Mouse (Mus musculus): ENCODE results near the gene Raver2.

GRCm38 (mm10) chr4:101086040-101086439 is 17.3 kb downstream of the Raver2 start:
- TF ChIP-seq CTCF (IDR thresholded peaks at IDR 0.05; ENCODE audit: low read depth), result no peak
- no peak for TF ChIP-seq EP300 (optimal IDR thresholded peaks at IDR 0.05)

Measured in stomach, postnatal 0 days (tissue).